Mouse (Mus musculus) effector memory CD4-positive, alpha-beta T cell, adult 5 months (primary cell): ENCODE measurements around the gene Nif3l1. TPM values are rescaled to one million over a fixed set of nuclear protein-coding genes. Genes with fewer than 3 reads are reported as not detected.

Source experiments
- polyA plus RNA-seq: library from polyadenylated mRNA; unstranded; fragments of 100-300 nt; shearing (Covaris generic); gene quantifications from one replicate; pipeline ENCODE4 v1.2.1, GENCODE M21; 2017

The Nif3l1 gene
- polyA plus RNA-seq: 21.8 TPM

DNA sequence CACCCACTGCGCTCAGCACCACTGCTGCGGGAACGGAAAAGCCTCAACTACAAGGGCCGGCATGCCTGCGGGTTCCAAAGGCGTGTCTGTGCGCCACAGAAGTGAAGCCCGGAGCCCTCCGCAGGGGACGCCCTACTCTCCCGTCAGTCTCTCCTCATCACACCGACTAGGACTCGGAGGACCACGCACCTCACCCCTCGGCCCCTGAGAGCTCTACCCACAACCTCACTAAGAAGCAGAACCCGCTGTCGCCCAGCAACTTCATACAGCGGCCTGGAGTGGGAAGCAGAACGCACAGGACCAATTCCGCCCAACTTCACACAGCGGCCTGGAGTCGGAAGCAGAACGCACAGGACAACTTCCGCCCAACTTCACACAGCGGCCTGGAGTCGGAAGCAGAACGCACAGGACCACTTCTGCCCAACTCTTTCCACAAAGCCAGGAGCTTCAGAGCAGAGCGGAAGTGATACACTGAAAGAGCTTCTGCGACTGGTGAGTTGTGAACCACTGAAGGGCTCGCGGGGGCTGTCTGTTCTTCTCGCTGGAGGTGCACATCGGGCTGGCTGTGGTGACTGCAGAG lies at the start of gene Nif3l1, which contains the start of gene Ppil3:
Gene Nif3l1, plus strand, starts transcription at position 9 of the 580 bp plus-strand sequence.
Gene Ppil3, minus strand, starts transcription at position 344 of the 580 bp plus-strand sequence.

DNA sequence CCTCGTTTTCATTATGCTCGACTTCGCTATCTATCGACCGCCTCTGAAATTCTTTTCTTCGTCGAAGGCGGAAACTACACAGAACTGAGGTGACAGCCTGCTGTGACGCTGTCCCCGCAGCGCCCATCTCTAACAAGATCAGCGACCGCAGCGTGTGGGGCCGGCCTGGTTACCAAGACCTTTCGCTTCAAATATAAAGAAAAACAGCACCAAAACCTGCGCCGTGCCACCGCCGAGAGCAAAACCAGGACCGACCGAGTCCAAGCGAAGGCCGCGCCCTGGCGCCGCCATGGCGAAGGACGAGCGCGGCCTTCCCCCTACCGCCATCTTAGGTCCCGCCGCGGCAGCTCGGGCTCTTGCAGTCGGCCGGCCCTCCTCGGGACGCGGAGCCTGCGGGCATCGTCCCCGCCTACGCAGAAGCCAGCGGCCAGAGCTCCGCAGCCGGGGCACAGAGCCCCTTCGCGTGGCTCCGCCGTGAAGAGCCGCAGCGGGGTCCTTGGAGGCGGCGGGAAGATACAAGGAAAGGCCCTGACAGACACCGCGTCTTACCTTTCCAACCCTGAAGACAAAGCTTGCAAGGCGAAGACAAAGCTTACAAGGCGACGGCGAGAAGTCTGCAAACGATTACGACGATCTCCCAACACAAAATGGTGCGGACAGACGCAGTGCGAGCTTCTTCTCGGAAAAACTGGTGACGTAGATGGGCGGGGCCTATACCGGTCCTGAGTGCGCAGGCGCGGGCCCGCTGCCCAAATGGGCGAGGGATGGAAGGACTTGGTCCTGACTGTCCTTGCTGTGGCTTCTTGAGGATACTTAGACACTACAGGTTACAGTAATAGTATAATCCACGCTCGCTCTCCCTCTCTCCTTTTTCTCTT lies 21.3 kb upstream of the Nif3l1 start, which contains the start of gene Clk1:
Gene Clk1, minus strand, starts transcription at position 696 of the 878 bp plus-strand sequence.

DNA sequence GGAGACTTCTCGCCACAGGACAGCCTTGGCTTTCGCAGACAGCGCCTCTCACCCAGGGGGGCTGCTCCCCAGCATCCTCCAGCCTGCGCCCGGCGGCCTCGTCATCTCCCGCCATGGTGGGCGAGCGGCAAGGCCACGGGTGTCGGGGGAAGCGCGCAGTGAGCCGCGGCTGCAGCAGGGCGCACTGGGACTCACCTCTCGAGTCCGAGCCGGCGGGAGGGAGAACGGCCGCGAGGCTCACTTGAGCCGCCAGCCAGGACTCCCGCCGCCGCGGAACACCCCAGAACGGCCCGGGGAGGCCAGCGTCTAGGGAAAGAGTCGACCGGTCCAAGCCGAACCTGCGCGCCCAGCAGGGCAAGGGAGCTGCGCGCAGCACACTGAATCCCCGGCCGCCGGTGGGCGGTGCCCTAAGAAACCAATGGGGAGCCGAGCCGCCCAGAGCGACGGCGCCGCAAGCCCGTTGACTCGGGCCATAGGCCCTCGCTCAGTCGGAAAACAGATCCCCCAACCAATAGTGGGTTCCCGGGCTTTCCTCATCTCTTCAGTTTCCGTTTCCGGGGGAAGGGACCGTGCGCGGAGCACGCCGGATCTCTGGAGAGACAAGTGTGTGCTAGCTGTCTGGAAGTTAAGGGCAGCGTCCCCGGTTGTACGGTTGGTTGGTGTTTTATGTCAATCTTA lies 59.8 kb downstream of the Nif3l1 start, which contains the start of gene Orc2:
Gene Orc2, minus strand, starts transcription at position 533 of the 678 bp plus-strand sequence.

Other genes starting within 250 kb of the Nif3l1 start
- not detected for gene Aox4, start 234.8 kb upstream of the Nif3l1 start, polyA plus RNA-seq
- not detected for gene Aox2, start 166.8 kb upstream of the Nif3l1 start, polyA plus RNA-seq
- gene Bzw1, start 52.3 kb upstream of the Nif3l1 start, polyA plus RNA-seq: 400 TPM
- 1,257 TPM for gene Clk1, start 21.1 kb upstream of the Nif3l1 start, polyA plus RNA-seq
- 27.0 TPM for gene Ppil3, start 335 bp downstream of the Nif3l1 start, polyA plus RNA-seq
- 28.5 TPM for gene Orc2, start 60.0 kb downstream of the Nif3l1 start, polyA plus RNA-seq
- gene Fam126b, start 141.2 kb downstream of the Nif3l1 start, polyA plus RNA-seq: 8.3 TPM
- gene Ndufb3, start 141.2 kb downstream of the Nif3l1 start, polyA plus RNA-seq: 66.2 TPM